Mouse (Mus musculus) olfactory bulb, adult 2 months (tissue): Measurements from ENCODE around the gene Rnase11.

Experiments used
- CTCF ChIP-seq: fragments of 200-500 bp; IDR thresholded peaks from 2 replicates; pipeline ENCODE4 v1.5.1; 2012; ENCODE audit warnings: low read depth, mild to moderate bottlenecking, low read length, moderate library complexity; ENCODE audit not compliant: insufficient read depth
- POLR2A ChIP-seq: fragments of 200-500 bp; IDR thresholded peaks from 2 replicates; pipeline ENCODE4 v1.6.1; 2012; ENCODE audit warnings: mild to moderate bottlenecking, low read depth, low read length, moderate library complexity; ENCODE audit not compliant: insufficient read depth

- TF ChIP-seq CTCF (no peak), POLR2A (no peak)
These were observed 33.8 kb upstream of the Rnase11 start for GRCm38 (mm10) chr14:51083805-51084204.
